Mouse (Mus musculus): ENCODE data around the gene Olfr1002. TPM values are rescaled to one million over a fixed set of nuclear protein-coding genes. Genes with fewer than 3 reads are reported as not detected.
"Not testable (repeated sequence)": the region's sequence is repeated elsewhere in the genome, so short reads cannot be mapped to it uniquely, and the experiment has no call there.

The Olfr1002 gene
- polyA plus RNA-seq (2015; fragmentation: Nextera tagmentation; extraction: Ambion mirVana): not detected in 2 replicates

GRCm38 (mm10) chr2:85650604-85651003 lies at the start of gene Olfr1002:
TSS of gene Olfr1002 (minus strand) at chr2:85650704.
- Histone ChIP-seq H3K36me3 (no peaks in the 10 kb centered on the region), H3K4me1 (no peaks in the 10 kb centered on the region), H3K27me3 (no peaks in the 10 kb centered on the region), H3K4me3 (no peak within 1 kb of the TSS), H3K9ac (replicated peaks) (no peak within 1 kb of the TSS), H3K27ac (replicated peaks) (no peak within 1 kb of the TSS), H3K9me3 (no peaks in the 10 kb centered on the region), H3K4me2 (replicated peaks) (no peak within 1 kb of the TSS)
- ATAC-seq (replicated peaks): no peak
- 90% methylated on average over 1 of the region's 1 CpGs for WGBS

- no peak within 1 kb of the TSS for H3K4me2 ChIP-seq (replicated peaks)
- H3K9ac ChIP-seq (replicated peaks): no peak within 1 kb of the TSS
- H3K27ac ChIP-seq (replicated peaks): no peak within 1 kb of the TSS
- no peaks in the 10 kb centered on the region for H3K27me3 ChIP-seq
- H3K36me3 ChIP-seq: no peaks in the 10 kb centered on the region
- no peak for ATAC-seq (replicated peaks)
- no peaks in the 10 kb centered on the region for H3K4me1 ChIP-seq
- H3K9me3 ChIP-seq: no peaks in the 10 kb centered on the region
- no peak within 1 kb of the TSS for H3K4me3 ChIP-seq
Observed at GRCm38 (mm10) chr2:85689131-85689530, 38.6 kb upstream of the Olfr1002 start, which contains the start of gene Olfr1008. TSS of gene Olfr1008 (plus strand) at chr2:85689431.

GRCm38 (mm10) chr2:85678667-85679066 lies 28.2 kb upstream of the Olfr1002 start, which contains the start of gene Olfr1006:
TSS of gene Olfr1006 (minus strand) at chr2:85678767.
- H3K4me1 ChIP-seq: no peaks in the 10 kb centered on the region
- no peaks in the 10 kb centered on the region for H3K36me3 ChIP-seq
- no peak within 1 kb of the TSS for H3K4me3 ChIP-seq
- H3K27me3 ChIP-seq: no peaks in the 10 kb centered on the region
- no peaks in the 10 kb centered on the region for H3K9me3 ChIP-seq
- ATAC-seq (replicated peaks): no peak
- H3K4me2 ChIP-seq (replicated peaks): no peak within 1 kb of the TSS
- no peak within 1 kb of the TSS for H3K27ac ChIP-seq (replicated peaks)
- no peak within 1 kb of the TSS for H3K9ac ChIP-seq (replicated peaks)

DNA sequence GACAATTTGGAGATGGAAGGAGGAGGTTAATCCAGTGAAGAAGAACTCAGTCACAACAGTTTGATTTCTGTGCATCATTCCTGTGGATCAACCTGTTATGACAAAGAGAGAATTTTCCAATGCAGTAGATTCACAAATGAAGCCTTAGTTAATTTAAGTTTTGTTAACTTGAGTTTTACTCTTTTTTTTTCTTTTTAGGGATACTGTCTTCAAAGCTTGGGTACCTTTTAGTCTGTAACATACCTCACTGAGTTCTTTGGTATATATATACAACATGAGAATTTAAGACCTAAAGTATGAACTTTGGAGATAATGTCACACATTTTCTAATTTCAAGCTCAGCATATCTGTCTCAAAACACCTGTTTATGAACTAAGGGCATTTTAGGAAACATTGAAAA lies 13.9 kb upstream of the Olfr1002 start, which contains the start of gene Olfr154:
Gene Olfr154 (minus strand): TSS at position 101 of the 400 bp plus-strand sequence.
- not testable (repeated sequence) for ATAC-seq (replicated peaks); H3K9me3 ChIP-seq; H3K4me2 ChIP-seq (replicated peaks); H3K9ac ChIP-seq (replicated peaks); H3K27me3 ChIP-seq; H3K36me3 ChIP-seq; H3K4me1 ChIP-seq; H3K27ac ChIP-seq (replicated peaks); H3K4me3 ChIP-seq

DNA sequence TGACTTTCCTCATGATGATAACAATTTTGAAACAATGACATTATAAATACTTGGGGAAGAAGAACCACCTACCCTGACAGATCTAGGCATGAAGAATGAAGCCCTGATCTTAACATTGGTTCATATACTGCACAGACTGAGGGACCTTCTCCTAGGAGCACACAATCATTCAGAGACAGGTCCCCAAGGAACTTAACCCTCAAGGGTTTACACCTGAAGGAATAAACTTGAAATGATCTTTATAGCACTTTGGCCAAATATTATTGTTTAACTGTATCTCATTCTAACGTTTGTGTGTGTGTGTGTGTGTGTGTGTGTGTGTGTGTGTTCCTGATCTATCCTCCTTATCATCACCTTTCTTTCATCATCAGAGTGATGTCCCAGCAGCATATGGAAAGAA lies 38.7 kb downstream of the Olfr1002 start, which contains the start of gene Olfr1000:
Gene Olfr1000 (minus strand): TSS at position 101 of the 400 bp plus-strand sequence.
- Histone ChIP-seq H3K4me2 (replicated peaks) (no peak within 1 kb of the TSS), H3K4me3 (no peak within 1 kb of the TSS), H3K9me3 (no peaks in the 10 kb centered on the region), H3K9ac (replicated peaks) (no peak within 1 kb of the TSS), H3K27me3 (no peaks in the 10 kb centered on the region), H3K27ac (replicated peaks) (no peak within 1 kb of the TSS), H3K4me1 (no peaks in the 10 kb centered on the region), H3K36me3 (no peaks in the 10 kb centered on the region)
- ATAC-seq (replicated peaks): no peak
- 81% methylated on average over 1 of the region's 1 CpGs for WGBS

Other genes starting within 250 kb of the Olfr1002 start
- not detected in 2 replicates for gene Olfr992, start 241.2 kb downstream of the Olfr1002 start, polyA plus RNA-seq (2015; fragmentation: Nextera tagmentation; extraction: Ambion mirVana)
- not detected in 2 replicates for gene Olfr993, start 235.8 kb downstream of the Olfr1002 start, polyA plus RNA-seq (2015; fragmentation: Nextera tagmentation; extraction: Ambion mirVana)
- not detected in 2 replicates for gene Olfr994, start 214.3 kb downstream of the Olfr1002 start, polyA plus RNA-seq (2015; fragmentation: Nextera tagmentation; extraction: Ambion mirVana)
- not detected in 2 replicates for gene Olfr995, start 207.1 kb downstream of the Olfr1002 start, polyA plus RNA-seq (2015; fragmentation: Nextera tagmentation; extraction: Ambion mirVana)
- not detected in 2 replicates for gene 4833423E24Rik, start 131.7 kb downstream of the Olfr1002 start, polyA plus RNA-seq (2015; fragmentation: Nextera tagmentation; extraction: Ambion mirVana)
- not detected in 2 replicates for gene Olfr996, start 71.5 kb downstream of the Olfr1002 start, polyA plus RNA-seq (2015; fragmentation: Nextera tagmentation; extraction: Ambion mirVana)
- not detected in 2 replicates for gene Olfr998, start 61.8 kb downstream of the Olfr1002 start, polyA plus RNA-seq (2015; fragmentation: Nextera tagmentation; extraction: Ambion mirVana)
- gene Olfr1000, start 38.8 kb downstream of the Olfr1002 start, polyA plus RNA-seq (2015; fragmentation: Nextera tagmentation; extraction: Ambion mirVana): not detected in 2 replicates
- not detected in 2 replicates for gene Olfr154, start 13.8 kb upstream of the Olfr1002 start, polyA plus RNA-seq (2015; fragmentation: Nextera tagmentation; extraction: Ambion mirVana)
- gene Olfr1006, start 28.1 kb upstream of the Olfr1002 start, polyA plus RNA-seq (2015; fragmentation: Nextera tagmentation; extraction: Ambion mirVana): not detected in 2 replicates
- gene Olfr1008, start 38.7 kb upstream of the Olfr1002 start, polyA plus RNA-seq (2015; fragmentation: Nextera tagmentation; extraction: Ambion mirVana): not detected in 2 replicates
- not detected in 2 replicates for gene Olfr1009, start 64.7 kb upstream of the Olfr1002 start, polyA plus RNA-seq (2015; fragmentation: Nextera tagmentation; extraction: Ambion mirVana)
- not detected in 2 replicates for gene Olfr1012, start 112.1 kb upstream of the Olfr1002 start, polyA plus RNA-seq (2015; fragmentation: Nextera tagmentation; extraction: Ambion mirVana)
- gene Olfr1013, start 116.4 kb upstream of the Olfr1002 start, polyA plus RNA-seq (2015; fragmentation: Nextera tagmentation; extraction: Ambion mirVana): not detected in 2 replicates
- not detected in 2 replicates for gene Olfr1014, start 122.0 kb upstream of the Olfr1002 start, polyA plus RNA-seq (2015; fragmentation: Nextera tagmentation; extraction: Ambion mirVana)
- gene Olfr1015, start 131.3 kb upstream of the Olfr1002 start, polyA plus RNA-seq (2015; fragmentation: Nextera tagmentation; extraction: Ambion mirVana): not detected in 2 replicates
- not detected in 2 replicates for gene Olfr1016, start 151.8 kb upstream of the Olfr1002 start, polyA plus RNA-seq (2015; fragmentation: Nextera tagmentation; extraction: Ambion mirVana)
- gene Olfr1018, start 167.8 kb upstream of the Olfr1002 start, polyA plus RNA-seq (2015; fragmentation: Nextera tagmentation; extraction: Ambion mirVana): not detected in 2 replicates
- gene Olfr1019, start 194.8 kb upstream of the Olfr1002 start, polyA plus RNA-seq (2015; fragmentation: Nextera tagmentation; extraction: Ambion mirVana): not detected in 2 replicates
- not detected in 2 replicates for gene Olfr1020, start 196.3 kb upstream of the Olfr1002 start, polyA plus RNA-seq (2015; fragmentation: Nextera tagmentation; extraction: Ambion mirVana)
- not detected in 2 replicates for gene Olfr1022, start 217.9 kb upstream of the Olfr1002 start, polyA plus RNA-seq (2015; fragmentation: Nextera tagmentation; extraction: Ambion mirVana)
- not detected in 2 replicates for gene Olfr1023, start 234.9 kb upstream of the Olfr1002 start, polyA plus RNA-seq (2015; fragmentation: Nextera tagmentation; extraction: Ambion mirVana)